Mouse (Mus musculus) neutrophil, adult 59 days (primary cell): Measurements from ENCODE around the gene Crabp2. TPM values are rescaled to one million over a fixed set of nuclear protein-coding genes. Genes with fewer than 3 reads are reported as not detected.

ENCODE experiments used
- total RNA-seq, 2 experiments: library from RNA; stranded (reverse); gene quantifications; 1 replicate in 1 of 2; 2 replicates in 1 of 2; pipeline ENCODE4 v1.2.4; 2023

The Crabp2 gene
- under 1 TPM in 1 of 2 experiments, not detected in 1; 0.73 TPM for total RNA-seq

DNA sequence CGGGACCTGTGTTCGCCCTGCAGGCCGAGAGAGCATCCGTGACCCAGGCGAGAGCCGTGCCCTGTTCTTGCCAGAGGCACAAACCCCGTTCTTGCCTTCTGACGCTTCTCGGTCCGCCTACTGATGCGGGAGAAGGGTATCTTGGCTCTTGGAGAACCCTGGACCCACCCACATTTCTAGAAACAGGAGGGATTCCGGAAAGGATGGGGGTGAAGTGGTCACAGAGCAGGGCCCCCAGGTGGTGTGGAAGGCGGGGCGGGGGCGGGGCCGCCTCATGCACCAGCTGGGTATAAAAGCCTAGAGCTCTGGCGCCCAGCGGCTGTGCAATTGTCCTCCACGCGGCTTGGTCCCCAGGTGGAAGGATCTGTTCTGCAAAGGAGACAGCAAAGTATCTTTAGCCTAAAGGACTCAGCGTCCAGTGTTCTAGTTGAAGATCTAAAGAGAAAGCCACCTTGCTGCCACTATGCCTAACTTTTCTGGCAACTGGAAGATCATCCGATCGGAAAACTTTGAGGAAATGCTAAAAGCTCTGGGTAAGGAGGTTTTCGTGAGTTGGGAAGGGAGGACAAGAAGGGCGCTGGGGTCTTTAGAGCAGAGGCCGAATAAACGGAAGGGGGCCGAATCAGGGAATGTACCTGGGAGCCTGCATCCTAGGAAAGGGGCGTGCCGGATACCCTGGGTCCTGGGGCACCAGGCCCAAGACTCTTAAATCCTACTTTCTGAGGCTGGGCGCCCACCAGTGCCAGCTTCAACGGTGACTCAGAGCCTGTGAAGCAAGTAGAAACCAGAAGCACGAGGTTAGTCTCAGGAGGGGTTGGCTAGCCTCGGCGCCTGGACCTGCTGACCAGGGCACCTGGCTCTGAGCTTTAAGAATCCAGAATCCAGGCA is at the start of gene Crabp2:
TSS of gene Crabp2 (plus strand) at position 289 of the 888 bp plus-strand sequence.

DNA sequence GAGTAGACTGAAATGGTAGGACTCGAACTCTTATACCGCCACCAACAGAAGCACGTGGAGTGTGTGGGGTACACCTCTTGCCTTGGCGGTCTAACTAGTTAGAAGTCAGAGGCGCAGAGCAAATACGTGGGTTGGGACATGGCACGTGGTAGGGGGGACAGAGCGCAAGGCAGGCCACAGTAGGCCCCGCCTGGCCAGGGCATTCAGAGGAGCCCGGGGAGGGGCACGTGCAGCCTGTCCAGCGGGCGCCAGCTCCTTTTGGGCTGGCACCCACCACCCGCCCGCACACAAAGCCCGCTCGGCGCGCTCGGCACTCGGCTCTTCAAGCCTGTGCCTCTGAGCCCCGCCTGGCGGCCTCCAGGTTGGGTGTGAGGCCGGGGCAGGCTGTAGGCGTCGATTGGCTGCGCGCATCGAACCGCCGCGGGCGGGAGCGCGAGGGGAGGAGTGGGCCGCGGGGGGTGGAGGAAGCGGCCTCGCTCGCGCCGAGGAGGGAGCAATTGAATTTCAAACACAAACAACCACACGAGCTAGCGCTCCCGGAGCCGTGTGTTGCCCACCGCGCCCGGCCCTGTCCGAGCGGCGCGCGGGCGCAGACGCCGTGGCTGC is 42.5 kb upstream of the Crabp2 start, which contains the start of gene Hdgf:
TSS of gene Hdgf (plus strand) at position 442 of the 606 bp plus-strand sequence.

DNA sequence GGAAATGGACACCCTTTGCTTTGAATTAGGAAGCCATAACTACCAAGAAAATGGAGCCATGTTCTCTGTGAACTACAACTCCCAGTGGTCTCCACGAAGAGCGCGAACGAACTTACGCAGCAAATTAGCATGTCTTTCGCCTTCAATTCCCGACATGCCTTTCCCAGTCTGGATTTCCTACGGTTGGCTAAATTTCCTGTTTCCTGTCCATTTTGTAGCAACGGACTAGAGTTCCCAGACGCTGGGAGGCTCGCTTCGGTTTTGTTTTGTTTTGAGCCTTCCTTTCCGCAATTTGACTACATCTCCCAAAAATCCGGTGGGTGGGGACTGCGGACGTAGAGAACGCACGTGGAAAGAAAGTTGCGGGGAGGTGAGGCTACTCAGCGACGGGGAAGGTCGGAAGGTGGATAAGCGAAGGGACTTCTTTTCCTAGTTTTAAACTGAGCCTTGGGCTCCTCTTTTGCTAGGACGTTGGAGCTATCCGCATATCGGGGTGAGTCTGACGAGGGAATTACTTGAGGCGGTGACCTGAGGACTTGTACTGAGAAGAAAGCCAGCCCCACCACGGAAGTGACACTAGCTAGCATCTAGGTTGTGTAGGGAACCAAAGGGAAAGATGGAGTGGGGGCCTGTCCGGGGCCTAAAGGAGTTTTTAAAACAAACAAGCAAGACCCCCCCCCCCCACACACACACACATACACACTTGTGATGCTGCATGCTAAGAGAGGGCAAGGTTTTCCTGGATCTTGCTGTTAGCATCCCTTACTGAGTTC is 28.9 kb upstream of the Crabp2 start, which contains the start of gene Mrpl24:
TSS of gene Mrpl24 (plus strand) at position 171 of the 773 bp plus-strand sequence.

DNA sequence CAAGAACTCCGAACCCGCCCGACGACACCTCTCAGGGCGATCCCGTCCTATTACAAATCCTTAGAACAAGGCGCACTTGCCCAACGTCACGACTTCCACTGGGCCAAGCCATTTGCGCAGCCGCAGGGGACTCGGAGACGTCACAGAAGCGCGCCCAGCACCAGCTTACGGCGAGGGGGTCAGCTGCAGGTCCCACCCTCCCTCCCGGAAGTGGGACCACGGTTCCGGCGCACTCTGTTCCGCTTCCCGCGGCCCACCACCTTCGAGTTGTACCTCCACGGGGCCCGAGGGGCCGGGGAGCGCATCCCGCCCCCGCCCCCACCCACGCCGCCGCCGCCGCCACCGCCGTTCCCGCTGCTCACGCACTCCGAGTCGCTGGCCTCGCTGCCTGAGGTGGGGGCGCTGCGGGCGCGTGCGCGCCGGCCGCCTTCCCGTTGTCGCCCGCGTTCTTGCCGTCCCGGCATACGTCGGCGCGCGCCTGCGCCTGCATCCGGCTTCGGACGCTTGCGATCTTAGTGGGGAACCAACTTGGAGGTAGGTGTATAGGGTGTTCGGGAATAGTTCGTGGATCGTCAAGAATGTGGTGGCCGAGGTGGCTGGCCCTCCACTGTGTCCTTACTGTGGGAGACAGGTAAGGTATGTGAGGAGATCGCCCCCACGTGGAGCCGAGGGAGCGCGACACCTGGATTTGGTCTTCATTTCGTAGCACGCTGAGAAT is 18.2 kb upstream of the Crabp2 start, which contains the start of the genes Isg20l2 and Rrnad1:
TSS of gene Isg20l2 (plus strand) at position 237 of the 718 bp plus-strand sequence.
TSS of gene Rrnad1 (minus strand) at position 640 of the 718 bp plus-strand sequence.

DNA sequence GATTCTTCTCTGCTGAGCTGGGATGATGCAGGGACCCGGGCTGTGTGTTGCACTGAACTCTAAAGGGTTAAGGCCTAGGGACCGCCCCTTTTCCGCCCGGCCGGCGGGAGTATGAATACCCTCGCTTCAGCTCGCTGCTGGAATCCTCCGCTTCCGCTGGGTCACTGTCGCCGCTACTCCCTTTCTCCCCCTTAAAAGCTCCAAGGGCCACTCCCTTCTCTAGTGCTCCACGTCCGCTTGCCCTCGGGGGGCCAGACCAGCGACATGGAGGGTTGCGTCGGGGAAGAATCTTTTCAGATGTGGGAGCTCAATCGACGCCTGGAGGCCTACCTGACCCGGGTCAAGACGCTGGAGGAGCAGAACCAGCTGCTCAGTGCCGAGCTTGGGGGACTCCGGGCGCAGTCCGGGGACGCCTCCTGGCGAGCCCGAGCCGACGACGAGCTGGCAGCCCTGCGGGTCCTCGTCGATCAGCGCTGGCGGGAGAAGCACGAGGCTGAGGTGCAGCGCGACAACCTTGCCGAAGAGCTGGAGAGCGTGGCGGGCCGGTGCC is 22.5 kb downstream of the Crabp2 start, which contains the start of gene Nes:
TSS of gene Nes (plus strand) at position 140 of the 550 bp plus-strand sequence.

DNA sequence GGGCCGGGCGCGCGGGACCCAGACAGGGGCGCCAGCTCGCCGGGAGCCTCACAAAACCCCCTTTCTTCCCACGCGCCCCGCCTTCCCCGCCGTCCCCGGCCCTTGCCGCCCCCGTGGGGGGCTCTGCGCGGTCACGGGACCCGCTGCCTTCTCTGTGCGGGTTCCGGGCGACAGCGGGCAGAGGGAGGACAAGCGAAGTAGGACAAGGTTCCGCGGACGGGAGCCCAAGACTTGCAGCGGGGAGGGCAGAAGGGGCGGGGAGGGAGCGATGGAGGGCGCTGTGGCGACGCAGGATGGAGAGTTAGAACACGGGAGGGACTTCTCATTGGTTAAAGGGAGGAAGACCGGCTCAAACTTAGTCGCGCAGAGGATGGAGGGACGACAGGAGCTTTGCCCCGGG is 51.7 kb downstream of the Crabp2 start, which contains the start of gene Bcan:
TSS of gene Bcan (minus strand) at position 50 of the 400 bp plus-strand sequence.

Other genes with a start within 250 kb of the Crabp2 start
- under 1 TPM; 0.29 to 0.69 TPM for gene Lrrc71, start 200.0 kb upstream of the Crabp2 start, total RNA-seq
- not detected for gene Ntrk1, start 153.5 kb upstream of the Crabp2 start, total RNA-seq
- not detected for gene Insrr, start 151.7 kb upstream of the Crabp2 start, total RNA-seq
- gene Pear1, start 124.4 kb upstream of the Crabp2 start, total RNA-seq, result 1 to 10 TPM in 1 of 2 experiments, under 1 TPM in 1; 0.95 to 1.1 TPM
- 1 to 10 TPM; 1.2 TPM for gene Sh2d2a, start 101.9 kb upstream of the Crabp2 start, total RNA-seq
- 10 to 100 TPM; 26.6 to 27.9 TPM for gene Prcc, start 63.1 kb upstream of the Crabp2 start, total RNA-seq
- gene Hdgf, start 42.3 kb upstream of the Crabp2 start, total RNA-seq, result 100 to 1,000 TPM; 113 to 114 TPM
- 10 to 100 TPM; 70.6 to 84.0 TPM for gene Mrpl24, start 29.2 kb upstream of the Crabp2 start, total RNA-seq
- 10 to 100 TPM; 21.3 to 25.8 TPM for gene Isg20l2, start 18.4 kb upstream of the Crabp2 start, total RNA-seq
- gene Rrnad1, start 17.9 kb upstream of the Crabp2 start, total RNA-seq, result 10 to 100 TPM; 12.3 to 14.4 TPM
- gene Nes, start 22.4 kb downstream of the Crabp2 start, total RNA-seq, result not detected
- gene Bcan, start 51.6 kb downstream of the Crabp2 start, total RNA-seq, result not detected
- gene Hapln2, start 78.9 kb downstream of the Crabp2 start, total RNA-seq, result not detected
- 1 to 10 TPM; 4.8 to 4.9 TPM for gene Gpatch4, start 94.4 kb downstream of the Crabp2 start, total RNA-seq
- 10 to 100 TPM; 23.6 to 27.3 TPM for gene Naxe, start 109.8 kb downstream of the Crabp2 start, total RNA-seq
- gene Ttc24, start 129.6 kb downstream of the Crabp2 start, total RNA-seq, result not detected
- gene Iqgap3, start 133.3 kb downstream of the Crabp2 start, total RNA-seq, result 10 to 100 TPM; 31.6 to 33.7 TPM
- gene Mef2d, start 193.7 kb downstream of the Crabp2 start, total RNA-seq, result 100 to 1,000 TPM in 1 of 2 experiments, 10 to 100 TPM in 1; 73.1 to 107 TPM